Comparison of ENCODE assay signal across 8 mouse cellular contexts in the genomic region with DNA sequence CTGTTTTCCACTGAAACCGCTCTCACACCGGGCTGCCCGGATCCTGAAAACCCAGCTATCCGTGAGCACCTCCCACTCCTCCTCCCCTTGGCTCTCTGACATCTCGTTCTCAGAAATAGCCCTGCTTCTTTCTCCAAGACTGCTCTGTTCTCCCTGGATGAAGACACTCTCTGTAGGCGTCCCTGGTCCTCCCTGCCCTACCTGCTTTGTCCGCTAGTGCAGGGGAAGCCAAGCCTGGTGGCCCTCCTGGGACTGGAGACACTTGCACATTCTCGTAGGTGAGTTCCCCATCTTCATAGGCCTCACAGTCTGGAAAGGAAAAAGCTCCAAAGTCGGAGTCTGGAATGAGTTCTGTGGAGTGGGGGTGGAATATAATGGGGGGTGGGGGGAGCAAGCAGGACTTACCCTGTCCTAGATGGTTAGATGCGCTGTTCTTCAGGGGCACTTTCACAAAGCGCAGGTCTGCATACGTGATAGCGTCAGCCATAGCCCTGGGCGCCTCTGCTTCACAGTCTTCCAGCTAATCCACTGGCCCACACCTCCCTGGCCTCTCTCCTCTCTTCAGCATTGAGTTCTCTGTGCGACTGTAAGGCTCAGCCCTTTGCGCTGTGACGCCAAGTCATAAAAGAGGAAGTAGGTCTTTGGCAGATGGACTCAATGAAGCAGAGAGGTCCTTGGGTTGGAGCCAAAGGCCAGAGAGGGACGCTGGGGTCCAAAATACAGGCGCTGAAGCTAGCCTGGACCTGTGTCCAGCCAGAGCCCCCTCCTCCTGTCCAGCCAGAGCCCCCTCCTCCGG. TPM values are rescaled to one million over a fixed set of nuclear protein-coding genes. Genes with fewer than 3 reads are reported as not detected.
DNase-seq lines count a peak whose midpoint lies in the region; ATAC-seq and TF ChIP-seq lines count a peak whose summit lies in the region.

TSS of gene Cd72 (minus strand) at position 588 of the 796 bp plus-strand sequence.

- no peak for DNase-seq in cerebellum, adult 2 months
- DNase-seq in cerebellum, adult 8-10 months = no peak
- no peak for DNase-seq in liver, embryonic 11.5 days (ENCODE audit: low spot score)
- no peak for DNase-seq in yolk sac, embryonic 10.5 days (ENCODE audit: low spot score)
- DNase-seq in frontal cortex, postnatal 36 days (ENCODE audit: low spot score in 2 of 2) = no peak

- no peak for TF ChIP-seq POLR2A in cerebellum, adult 2 months (IDR thresholded peaks at IDR 0.05; ENCODE audit: borderline replicate concordance, insufficient read depth, low read length)

- TF ChIP-seq CTCF in cerebellum, adult 2 months (IDR thresholded peaks at IDR 0.05; ENCODE audit: borderline replicate concordance, insufficient read depth, low read depth, low read length) = peak; percentile 29; the same call in 1 of the 2 replicates

- H3K4me1 ChIP-seq in cerebellum, adult 2 months (ENCODE audit: control insufficient read depth, insufficient read depth, low read length) = no peaks in the 10 kb centered on the region; the same call in 1 of the 2 replicates
- peaks cover 37% of the 10 kb centered on the region for H3K4me1 ChIP-seq in heart, embryonic 13.5 days
- no peaks in the 10 kb centered on the region; the same call in 1 of the 2 replicates for H3K4me1 ChIP-seq in liver, embryonic 11.5 days (replicated peaks; ENCODE audit: control insufficient read depth, insufficient read depth, low read length)

- WGBS in cerebellum, adult 2 months = 22% methylated on average over 20 of the region's 20 CpGs
- 22% methylated on average over 20 of the region's 20 CpGs for WGBS in heart, embryonic 13.5 days
- WGBS in liver, embryonic 11.5 days = 24% methylated on average over 20 of the region's 20 CpGs

- H3K9me3 ChIP-seq in heart, embryonic 13.5 days = no peaks in the 10 kb centered on the region
- H3K9me3 ChIP-seq in liver, embryonic 11.5 days (ENCODE audit: control insufficient read depth, low read length) = no peaks in the 10 kb centered on the region

- peak within 1 kb of the TSS; percentile 70 for H3K9ac ChIP-seq in heart, embryonic 13.5 days
- H3K9ac ChIP-seq in liver, embryonic 11.5 days (ENCODE audit: low read depth, low read length) = no peak within 1 kb of the TSS

- H3K27ac ChIP-seq in cerebellum, adult 2 months (ENCODE audit: insufficient read depth, low read length) = no peak within 1 kb of the TSS
- H3K27ac ChIP-seq in heart, embryonic 13.5 days (replicated peaks) = no peak within 1 kb of the TSS
- H3K27ac ChIP-seq in liver, embryonic 11.5 days (ENCODE audit: low read depth, low read length) = no peak within 1 kb of the TSS

- no peaks in the 10 kb centered on the region for H3K36me3 ChIP-seq in heart, embryonic 13.5 days
- no peaks in the 10 kb centered on the region for H3K36me3 ChIP-seq in liver, embryonic 11.5 days (ENCODE audit: control insufficient read depth, insufficient read depth, low read length)

- ATAC-seq in CD4-positive, CD25-positive, alpha-beta regulatory T cell, adult 4 months = peak; percentile 36
- no peak for ATAC-seq in heart, embryonic 13.5 days (ENCODE audit: extremely low read depth, insufficient number of reproducible peaks, low FRiP score, low TSS enrichment)
- no peak for ATAC-seq in liver, embryonic 11.5 days (replicated peaks; ENCODE audit: low FRiP score)
- ATAC-seq in neutrophil, adult 5-6 weeks (ENCODE audit: extremely low read depth, insufficient number of reproducible peaks, low FRiP score, poor library complexity, severe bottlenecking) = peak; percentile 72

- H3K4me2 ChIP-seq in heart, embryonic 13.5 days = peak within 1 kb of the TSS; percentile 69
- peak within 1 kb of the TSS; percentile 48 for H3K4me2 ChIP-seq in liver, embryonic 11.5 days

- no peaks in the 10 kb centered on the region for H3K27me3 ChIP-seq in cerebellum, adult 2 months (ENCODE audit: control insufficient read depth, insufficient read depth, low read length)
- H3K27me3 ChIP-seq in heart, embryonic 13.5 days (replicated peaks) = peaks cover 62% of the 10 kb centered on the region
- peaks cover 35% of the 10 kb centered on the region for H3K27me3 ChIP-seq in liver, embryonic 11.5 days (replicated peaks; ENCODE audit: control insufficient read depth, insufficient read depth, low read length)

- peak within 1 kb of the TSS; percentile 6 for H3K4me3 ChIP-seq in cerebellum, adult 2 months (replicated peaks; ENCODE audit: insufficient read depth, low read depth, low read length)
- H3K4me3 ChIP-seq in heart, embryonic 13.5 days = peak within 1 kb of the TSS; percentile 42
- peak within 1 kb of the TSS; percentile 21 for H3K4me3 ChIP-seq in liver, embryonic 11.5 days (ENCODE audit: low read depth, low read length)

RNA-seq across cellular contexts. Expression of gene Cd72, which starts in this region (rescaled TPM):
- 0.74 and 0.84 TPM in 2 replicates for polyA plus RNA-seq in cerebellum, adult 2 months (2012; rRNA removed)
- polyA plus RNA-seq in CD4-positive, CD25-positive, alpha-beta regulatory T cell, adult 4 months (2017; shearing (Covaris generic)) = 100 to 1,000 TPM; 132 to 166 TPM
- 1.9 and 2.6 TPM in 2 replicates for polyA plus RNA-seq in heart, embryonic 13.5 days (2015; fragmentation: Nextera tagmentation; extraction: Ambion mirVana)
- 1.2 and 1.3 TPM in 2 replicates for polyA plus RNA-seq in liver, embryonic 11.5 days (2014; fragmentation: Nextera tagmentation; extraction: Ambion mirVana)
- 293 and 313 TPM in 2 replicates for total RNA-seq in neutrophil, adult 5-6 weeks (2017)

Comparison
In these comparisons a context has a peak if more than half of its experiments do, and no peak if none do; other contexts are left out.
1. RNA of gene Cd72 (polyA plus RNA-seq): 132 to 166 TPM in CD4-positive, CD25-positive, alpha-beta regulatory T cell, adult 4 months; 1.9 to 2.6 TPM in heart, embryonic 13.5 days, 1.2 to 1.3 TPM in liver, embryonic 11.5 days and 0.74 to 0.84 TPM in cerebellum, adult 2 months; every median in the first group is over 10 times any median in the second.
2. ATAC-seq: peak in CD4-positive, CD25-positive, alpha-beta regulatory T cell, adult 4 months (single experiment) and neutrophil, adult 5-6 weeks (single experiment); none in heart, embryonic 13.5 days (single experiment) and liver, embryonic 11.5 days (single experiment).
3. Peak in every context shown above with its lines, with median percentiles within 50 percentile points of each other: H3K4me3 ChIP-seq.